Mouse (Mus musculus) hindbrain, postnatal 0 days (tissue): ENCODE results near the gene Tmem53. TPM values are rescaled to one million over a fixed set of nuclear protein-coding genes. Genes with fewer than 3 reads are reported as not detected.

ENCODE experiments used
- ATAC-seq: fragments of 200-750 bp; cut with Nextera tagmentation; 2 replicates; pipeline ENCODE4 v1.8.0; 2017; ENCODE audit warnings: mild to moderate bottlenecking, moderate TSS enrichment, moderate library complexity
- DNase-seq: peaks from one replicate; pipeline ENCODE4 v3.0.0-alpha.2; 2015; ENCODE audit warnings: low spot score
- H3K27ac ChIP-seq: fragments of 300-500 bp; sonication (generic); 2 replicates; pipeline ENCODE4 v1.5.1; 2014; ENCODE audit warnings: mild to moderate bottlenecking
- H3K27me3 ChIP-seq: fragments of 300-500 bp; sonication (generic); 2 replicates; pipeline ENCODE4 v1.6.1; 2014; ENCODE audit warnings: low read length, mixed read lengths; ENCODE audit not compliant: insufficient read depth
- H3K36me3 ChIP-seq: fragments of 300-500 bp; sonication (generic); 2 replicates; pipeline ENCODE4 v1.6.1; 2014; ENCODE audit warnings: low read length, mixed read lengths; ENCODE audit not compliant: insufficient read depth
- H3K4me1 ChIP-seq: fragments of 300-500 bp; sonication (generic); 2 replicates; pipeline ENCODE4 v1.6.1; 2014; ENCODE audit warnings: antibody characterized with exemption, low read length, mixed read lengths; ENCODE audit not compliant: insufficient read depth
- H3K4me2 ChIP-seq: fragments of 300-500 bp; sonication (generic); 2 replicates; pipeline ENCODE4 v1.6.1; 2014; ENCODE audit warnings: low read depth, mild to moderate bottlenecking, low read length, moderate library complexity, mixed read lengths
- H3K4me3 ChIP-seq: fragments of 300-500 bp; sonication (generic); 2 replicates; pipeline ENCODE4 v1.5.1; 2014; ENCODE audit warnings: low read length
- H3K9ac ChIP-seq: fragments of 300-500 bp; sonication (generic); replicated peaks from 2 replicates; pipeline ENCODE4 v1.6.1; 2014; ENCODE audit warnings: mild to moderate bottlenecking, low read length, moderate library complexity, mixed read lengths
- H3K9me3 ChIP-seq: fragments of 300-500 bp; sonication (generic); 2 replicates; pipeline ENCODE4 v1.6.1; 2016; ENCODE audit warnings: low read length, mixed read lengths
- CTCF ChIP-seq: IDR thresholded peaks from 2 replicates; pipeline ENCODE4 v1.5.1; 2016; ENCODE audit warnings: antibody characterized with exemption, control low read depth, low read depth
- WGBS: fragments of 180-500 bp; shearing (Covaris S2); extraction: QIAGEN DNeasy Blood & Tissue Kit; methylation state at CpG from one replicate; pipeline ENCODE4 v1.1.7; 2014; 5-methylcytosine and 5-hydroxymethylcytosine counted together
- polyA plus RNA-seq: library from polyadenylated mRNA; unstranded; fragments of >200 nt; fragmentation: Nextera tagmentation; extraction: Ambion mirVana; gene quantifications from 2 replicates; pipeline ENCODE4 v1.2.1, GENCODE M21; 2015
- total RNA-seq: library from RNA; depleted of rRNA; stranded (reverse); fragments of >200 nt; gene quantifications from 2 replicates; pipeline ENCODE4 v1.2.3, GENCODE M21; 2014

Gene Tmem53
- total and polyA plus RNA-seq, 2 experiments from 2014 or later: 14.0 to 16.5 TPM

- Histone ChIP-seq H3K36me3 (no peaks in the 10 kb centered on the region), H3K27me3 (peaks cover 21% of the 10 kb centered on the region), H3K9me3 (no peaks in the 10 kb centered on the region), H3K9ac (no peak overlapping the region), H3K27ac (no peak overlapping the region), H3K4me2 (no peak overlapping the region), H3K4me3 (no peak overlapping the region), H3K4me1 (peaks cover 12% of the 10 kb centered on the region; the same call in 1 of the 2 replicates)
- WGBS: 68% methylated on average over 10 of the region's 10 CpGs
- DNase-seq (no peak), ATAC-seq (no peak)
- TF ChIP-seq CTCF: no peak
Measured at GRCm38 (mm10) chr4:117299921-117300320, 48.2 kb downstream of the Tmem53 start.

GRCm38 (mm10) chr4:117302027-117302806, 50.5 kb downstream of the Tmem53 start:
- H3K27me3 ChIP-seq: peaks cover 32% of the 10 kb centered on the region
- H3K4me3 ChIP-seq: no peak overlapping the region
- ATAC-seq (no peak), DNase-seq (no peak)
- H3K4me2 ChIP-seq: no peak overlapping the region
- no peak for TF ChIP-seq CTCF
- WGBS: 52% methylated on average over 14 of the region's 14 CpGs
- H3K27ac ChIP-seq: no peak overlapping the region
- H3K9ac ChIP-seq: no peak overlapping the region
- H3K36me3 ChIP-seq: no peaks in the 10 kb centered on the region
- H3K4me1 ChIP-seq: peaks cover 9% of the 10 kb centered on the region; the same call in 1 of the 2 replicates
- no peaks in the 10 kb centered on the region for H3K9me3 ChIP-seq

GRCm38 (mm10) chr4:117303581-117304238, 52.0 kb downstream of the Tmem53 start:
- Histone ChIP-seq H3K36me3 (no peaks in the 10 kb centered on the region), H3K27ac (no peak overlapping the region), H3K4me2 (peak overlapping the region; percentile 68), H3K9me3 (no peaks in the 10 kb centered on the region), H3K4me3 (peak overlapping the region; percentile 43), H3K9ac (peak overlapping the region; percentile 55), H3K4me1 (peaks cover 9% of the 10 kb centered on the region; the same call in 1 of the 2 replicates), H3K27me3 (peaks cover 32% of the 10 kb centered on the region)
- 13% methylated on average over 30 of the region's 30 CpGs for WGBS
- no peak for TF ChIP-seq CTCF
- no peak for DNase-seq
- ATAC-seq: no peak

GRCm38 (mm10) chr4:117304239-117305025, 52.7 kb downstream of the Tmem53 start:
- Histone ChIP-seq H3K9me3 (no peaks in the 10 kb centered on the region), H3K9ac (peak overlapping the region; percentile 55), H3K4me3 (peak overlapping the region; percentile 43), H3K4me1 (peaks cover 9% of the 10 kb centered on the region; the same call in 1 of the 2 replicates), H3K36me3 (no peaks in the 10 kb centered on the region), H3K27me3 (peaks cover 32% of the 10 kb centered on the region), H3K27ac (no peak overlapping the region), H3K4me2 (peak overlapping the region; percentile 68)
- no peak for TF ChIP-seq CTCF
- 4% methylated on average over 54 of the region's 54 CpGs for WGBS
- ATAC-seq (peak; percentile 21; the same call in 1 of the 2 replicates), DNase-seq (no peak)

GRCm38 (mm10) chr4:117305461-117305860, 53.7 kb downstream of the Tmem53 start:
- Histone ChIP-seq H3K27ac (no peak overlapping the region), H3K4me3 (no peak overlapping the region), H3K9ac (no peak overlapping the region), H3K9me3 (no peaks in the 10 kb centered on the region), H3K4me2 (no peak overlapping the region), H3K36me3 (no peaks in the 10 kb centered on the region), H3K27me3 (peaks cover 32% of the 10 kb centered on the region), H3K4me1 (peaks cover 9% of the 10 kb centered on the region; the same call in 1 of the 2 replicates)
- no peak for TF ChIP-seq CTCF
- DNase-seq: no peak
- no peak for ATAC-seq
- WGBS: 74% methylated on average over 7 of the region's 7 CpGs

GRCm38 (mm10) chr4:117307270-117307669, 55.5 kb downstream of the Tmem53 start:
- Histone ChIP-seq H3K27me3 (peaks cover 37% of the 10 kb centered on the region), H3K36me3 (no peaks in the 10 kb centered on the region), H3K27ac (no peak overlapping the region), H3K9ac (no peak overlapping the region), H3K4me2 (no peak overlapping the region), H3K9me3 (no peaks in the 10 kb centered on the region), H3K4me1 (peaks cover 9% of the 10 kb centered on the region; the same call in 1 of the 2 replicates), H3K4me3 (no peak overlapping the region)
- WGBS: 46% methylated on average over 6 of the region's 6 CpGs
- ATAC-seq (no peak), DNase-seq (no peak)
- no peak for TF ChIP-seq CTCF
